Mouse (Mus musculus): ENCODE results near the gene H2al1e. TPM values are rescaled to one million over a fixed set of nuclear protein-coding genes. Genes with fewer than 3 reads are reported as not detected.
"Not testable (repeated sequence)": the region's sequence is repeated elsewhere in the genome, so short reads cannot be mapped to it uniquely, and the experiment has no call there.

H2al1e gene
- total and polyA plus RNA-seq, 3 experiments, result not detected

- H3K4me3 ChIP-seq; H3K9ac ChIP-seq (ENCODE audit: low read depth, low read length); H3K79me2 ChIP-seq (replicated peaks; ENCODE audit: control insufficient read depth, insufficient read depth, low read length); DNase-seq; intact Hi-C loops (cut with DNase I); H3K27ac ChIP-seq; H3K4me1 ChIP-seq (ENCODE audit: control insufficient read depth, insufficient read depth, low read length); H3K27me3 ChIP-seq (ENCODE audit: control insufficient read depth, insufficient read depth, low read length); H3K36me3 ChIP-seq (ENCODE audit: control insufficient read depth, insufficient read depth, low read length): not testable (repeated sequence)
- WGBS, result no CpG with 5 or more reads among the region's 6 CpGs
These were observed 9.5 kb downstream of the H2al1e start, which contains the start of gene H2al1h for GRCm38 (mm10) chrX:11321192-11321591. Gene H2al1h, plus strand, starts transcription at chrX:11321492.

GRCm38 (mm10) chrX:11324359-11324758 lies 12.6 kb downstream of the H2al1e start, which contains the start of gene H2al1i:
Gene H2al1i, plus strand, starts transcription at chrX:11324659.
- 60% methylated on average over 1 of the region's 5 CpGs for WGBS
- DNase-seq; H3K27me3 ChIP-seq (ENCODE audit: control insufficient read depth, insufficient read depth, low read length); H3K36me3 ChIP-seq (ENCODE audit: control insufficient read depth, insufficient read depth, low read length); H3K9ac ChIP-seq (ENCODE audit: low read depth, low read length); H3K4me3 ChIP-seq; H3K79me2 ChIP-seq (replicated peaks; ENCODE audit: control insufficient read depth, insufficient read depth, low read length); H3K27ac ChIP-seq; intact Hi-C loops (cut with DNase I); H3K4me1 ChIP-seq (ENCODE audit: control insufficient read depth, insufficient read depth, low read length): not testable (repeated sequence)

GRCm38 (mm10) chrX:11327522-11327921 lies 15.8 kb downstream of the H2al1e start, which contains the start of gene H2al1j:
Gene H2al1j, plus strand, starts transcription at chrX:11327822.
- H3K36me3 ChIP-seq (ENCODE audit: control insufficient read depth, insufficient read depth, low read length), result not testable (repeated sequence)

GRCm38 (mm10) chrX:11345762-11346161 lies 34.0 kb downstream of the H2al1e start:
- no peaks in the 10 kb centered on the region for H3K4me1 ChIP-seq (ENCODE audit: control insufficient read depth, insufficient read depth, low read length)
- no peak overlapping the region for H3K4me3 ChIP-seq
- no peak overlapping the region for H3K27ac ChIP-seq
- no peaks in the 10 kb centered on the region for H3K79me2 ChIP-seq (replicated peaks; ENCODE audit: control insufficient read depth, insufficient read depth, low read length)
- H3K36me3 ChIP-seq (ENCODE audit: control insufficient read depth, insufficient read depth, low read length), result no peaks in the 10 kb centered on the region
- peak; percentile 11 to 22 for DNase-seq
- 53% methylated on average over 9 of the region's 9 CpGs for whole genome bisulfite sequencing
- intact Hi-C loops (cut with DNase I), result no loop called here
- no peak overlapping the region for H3K9ac ChIP-seq (ENCODE audit: low read depth, low read length)
- TF ChIP-seq CTCF (IDR thresholded peaks at IDR 0.05), result no peak
- no peak for TF ChIP-seq EP300 (IDR thresholded peaks at IDR 0.05; ENCODE audit: insufficient read depth, low read depth, low read length)
- TF ChIP-seq POLR2A (IDR thresholded peaks at IDR 0.05; ENCODE audit: insufficient read depth, low read depth, low read length), result no peak
- H3K27me3 ChIP-seq (ENCODE audit: control insufficient read depth, insufficient read depth, low read length), result no peaks in the 10 kb centered on the region

More at GRCm38 (mm10) chrX:11327522-11327921, 15.8 kb downstream of the H2al1e start, which contains the start of gene H2al1j:
- WGBS, result 75% methylated on average over 2 of the region's 2 CpGs
- DNase-seq; H3K79me2 ChIP-seq (replicated peaks; ENCODE audit: control insufficient read depth, insufficient read depth, low read length); intact Hi-C loops (cut with DNase I); H3K4me3 ChIP-seq; H3K9ac ChIP-seq (ENCODE audit: low read depth, low read length); H3K27ac ChIP-seq; H3K27me3 ChIP-seq (ENCODE audit: control insufficient read depth, insufficient read depth, low read length); H3K4me1 ChIP-seq (ENCODE audit: control insufficient read depth, insufficient read depth, low read length): not testable (repeated sequence)

GRCm38 (mm10) chrX:11346756-11347155 lies 35.0 kb downstream of the H2al1e start:
- WGBS, result 91% methylated on average over 3 of the region's 3 CpGs
- no peak for TF ChIP-seq POLR2A (IDR thresholded peaks at IDR 0.05; ENCODE audit: insufficient read depth, low read depth, low read length)
- intact Hi-C loops (cut with DNase I), result no loop called here
- H3K27me3 ChIP-seq (ENCODE audit: control insufficient read depth, insufficient read depth, low read length), result no peaks in the 10 kb centered on the region
- no peak overlapping the region for H3K4me3 ChIP-seq
- H3K4me1 ChIP-seq (ENCODE audit: control insufficient read depth, insufficient read depth, low read length), result no peaks in the 10 kb centered on the region
- no peak overlapping the region for H3K27ac ChIP-seq
- no peaks in the 10 kb centered on the region for H3K79me2 ChIP-seq (replicated peaks; ENCODE audit: control insufficient read depth, insufficient read depth, low read length)
- no peak overlapping the region for H3K9ac ChIP-seq (ENCODE audit: low read depth, low read length)
- no peaks in the 10 kb centered on the region for H3K36me3 ChIP-seq (ENCODE audit: control insufficient read depth, insufficient read depth, low read length)
- DNase-seq, result no peak

GRCm38 (mm10) chrX:11360823-11361222 lies 49.1 kb downstream of the H2al1e start:
- intact Hi-C loops (cut with DNase I), result no loop called here
- H3K27ac ChIP-seq, result no peak overlapping the region
- no peaks in the 10 kb centered on the region for H3K36me3 ChIP-seq (ENCODE audit: control insufficient read depth, insufficient read depth, low read length)
- H3K9ac ChIP-seq (ENCODE audit: low read depth, low read length), result no peak overlapping the region
- no peaks in the 10 kb centered on the region for H3K79me2 ChIP-seq (replicated peaks; ENCODE audit: control insufficient read depth, insufficient read depth, low read length)
- no peaks in the 10 kb centered on the region for H3K27me3 ChIP-seq (ENCODE audit: control insufficient read depth, insufficient read depth, low read length)
- TF ChIP-seq POLR2A (IDR thresholded peaks at IDR 0.05; ENCODE audit: insufficient read depth, low read depth, low read length), result no peak
- no peak for TF ChIP-seq EP300 (IDR thresholded peaks at IDR 0.05; ENCODE audit: insufficient read depth, low read depth, low read length)
- no peak for TF ChIP-seq CTCF (IDR thresholded peaks at IDR 0.05)
- DNase-seq, result no peak
- WGBS, result 81% methylated on average over 6 of the region's 6 CpGs
- H3K4me3 ChIP-seq, result no peak overlapping the region
- no peaks in the 10 kb centered on the region for H3K4me1 ChIP-seq (ENCODE audit: control insufficient read depth, insufficient read depth, low read length)

GRCm38 (mm10) chrX:11361261-11361660 lies 49.5 kb downstream of the H2al1e start:
- no peaks in the 10 kb centered on the region for H3K4me1 ChIP-seq (ENCODE audit: control insufficient read depth, insufficient read depth, low read length)
- intact Hi-C loops (cut with DNase I), result no loop called here
- no peak for TF ChIP-seq CTCF (IDR thresholded peaks at IDR 0.05)
- no peak for TF ChIP-seq POLR2A (IDR thresholded peaks at IDR 0.05; ENCODE audit: insufficient read depth, low read depth, low read length)
- TF ChIP-seq EP300 (IDR thresholded peaks at IDR 0.05; ENCODE audit: insufficient read depth, low read depth, low read length), result no peak
- no peak overlapping the region for H3K27ac ChIP-seq
- H3K36me3 ChIP-seq (ENCODE audit: control insufficient read depth, insufficient read depth, low read length), result no peaks in the 10 kb centered on the region
- no peaks in the 10 kb centered on the region for H3K27me3 ChIP-seq (ENCODE audit: control insufficient read depth, insufficient read depth, low read length)
- no peaks in the 10 kb centered on the region for H3K79me2 ChIP-seq (replicated peaks; ENCODE audit: control insufficient read depth, insufficient read depth, low read length)
- WGBS, result 83% methylated on average over 2 of the region's 2 CpGs
- no peak overlapping the region for H3K4me3 ChIP-seq
- no peak overlapping the region for H3K9ac ChIP-seq (ENCODE audit: low read depth, low read length)
- no peak for DNase-seq

Other genes with a start within 250 kb of the H2al1e start
- not detected for gene H2al1a, start 12.7 kb upstream of the H2al1e start, total RNA-seq (2021)
- not detected in 2 replicates for gene H2al1a, start 12.7 kb upstream of the H2al1e start, polyA plus RNA-seq (2012; rRNA removed)
- not detected for gene H2al1b, start 9.5 kb upstream of the H2al1e start, total RNA-seq (2021)
- not detected in 2 replicates for gene H2al1b, start 9.5 kb upstream of the H2al1e start, polyA plus RNA-seq (2012; rRNA removed)
- gene H2al1c, start 6.3 kb upstream of the H2al1e start, total RNA-seq (2021), result not detected
- gene H2al1c, start 6.3 kb upstream of the H2al1e start, polyA plus RNA-seq (2012; rRNA removed), result not detected in 2 replicates
- not detected for gene H2al1d, start 3.1 kb upstream of the H2al1e start, total RNA-seq (2021)
- not detected in 2 replicates for gene H2al1d, start 3.1 kb upstream of the H2al1e start, polyA plus RNA-seq (2012; rRNA removed)
- gene H2al1f, start 3.2 kb downstream of the H2al1e start, total RNA-seq (2021), result not detected
- not detected in 2 replicates for gene H2al1f, start 3.2 kb downstream of the H2al1e start, polyA plus RNA-seq (2012; rRNA removed)
- gene H2al1g, start 6.3 kb downstream of the H2al1e start, total RNA-seq (2021), result not detected
- not detected in 2 replicates for gene H2al1g, start 6.3 kb downstream of the H2al1e start, polyA plus RNA-seq (2012; rRNA removed)
- not detected for gene H2al1h, start 9.6 kb downstream of the H2al1e start, total RNA-seq (2021)
- not detected in 2 replicates for gene H2al1h, start 9.6 kb downstream of the H2al1e start, polyA plus RNA-seq (2012; rRNA removed)
- not detected for gene H2al1i, start 12.7 kb downstream of the H2al1e start, total RNA-seq (2021)
- not detected in 2 replicates for gene H2al1i, start 12.7 kb downstream of the H2al1e start, polyA plus RNA-seq (2012; rRNA removed)
- not detected for gene H2al1j, start 15.9 kb downstream of the H2al1e start, total RNA-seq (2021)
- not detected in 2 replicates for gene H2al1j, start 15.9 kb downstream of the H2al1e start, polyA plus RNA-seq (2012; rRNA removed)

Data from heart, adult 2 months (tissue).